Mouse (Mus musculus): ENCODE measurements around the gene Pdzd11. TPM values are rescaled to one million over a fixed set of nuclear protein-coding genes. Genes with fewer than 3 reads are reported as not detected.

Pdzd11 gene
- total RNA-seq (2021) = 10 to 100 TPM; 28.2 to 30.9 TPM
- long read RNA-seq, experiment 1, transcript Pdzd11-201 (7 exons, 1,626 nt) = major isoform, 17 of 28 reads
- long read RNA-seq, experiment 1, transcript Pdzd11-202 (7 exons, 1,041 nt) = minor isoform, 7 of 28 reads
- long read RNA-seq, experiment 1, partial matches to known transcripts = 2 of 28 reads
- long read RNA-seq, experiment 1, other reads (novel, unspliced or antisense) = 1 of 28 reads
- long read RNA-seq, experiment 2, transcript Pdzd11-201 (7 exons, 1,626 nt) = major isoform, 22 of 34 reads
- long read RNA-seq, experiment 2, transcript Pdzd11-202 (7 exons, 1,041 nt) = minor isoform, 12 of 34 reads
- long read RNA-seq, experiment 2, partial matches to known transcripts = 0 of 34 reads
- long read RNA-seq, experiment 2, other reads (novel, unspliced or antisense) = 0 of 34 reads

DNA sequence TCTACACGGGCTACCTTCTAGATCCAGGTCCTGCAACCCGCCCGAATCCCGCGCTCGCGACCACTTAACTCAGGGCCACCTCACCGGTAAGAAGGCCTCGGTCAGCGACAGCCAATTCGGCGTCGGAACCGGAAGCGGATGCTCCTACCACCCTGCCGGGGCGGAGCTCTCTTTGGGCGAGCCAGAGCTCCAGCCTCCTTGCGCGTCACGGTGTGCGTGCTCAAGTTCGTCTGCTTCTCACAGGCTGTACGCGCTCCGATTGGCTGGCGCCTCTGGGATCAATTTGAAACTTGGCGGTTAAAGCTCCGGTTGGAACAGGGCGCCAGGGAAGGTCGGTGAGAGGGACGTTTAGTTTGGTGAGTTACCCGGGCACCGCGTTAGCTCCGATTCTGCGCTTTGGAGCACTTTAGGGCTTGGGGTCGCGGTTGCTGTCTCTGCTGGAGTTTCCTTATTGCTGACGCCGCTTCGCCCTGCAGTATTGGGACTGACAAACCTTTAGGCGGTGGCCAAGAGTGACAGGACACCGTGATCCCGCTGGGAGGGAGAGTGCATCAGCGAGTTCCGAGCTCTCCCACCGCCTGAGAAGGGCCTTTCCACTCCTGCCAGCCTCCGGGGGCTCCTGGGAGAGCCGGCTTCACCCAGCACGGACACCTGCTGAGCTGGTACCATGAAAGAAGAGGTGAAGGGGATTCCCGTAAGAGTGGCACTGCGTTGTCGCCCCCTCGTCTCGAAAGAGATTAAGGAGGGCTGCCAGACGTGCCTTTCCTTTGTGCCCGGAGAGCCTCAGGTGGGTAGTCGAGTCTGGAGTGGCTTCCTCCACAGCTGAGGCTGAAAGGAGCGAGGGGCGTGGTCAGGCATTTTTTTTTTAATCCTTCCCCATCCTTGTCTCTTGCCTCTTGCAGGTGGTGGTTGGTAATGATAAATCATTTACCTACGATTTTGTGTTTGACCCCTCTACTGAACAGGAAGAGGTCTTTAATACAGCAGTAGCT lies at the start of gene Pdzd11:
Gene Pdzd11, minus strand, starts transcription at position 767 of the 992 bp plus-strand sequence.
- DNase-seq = peak; percentile 78

DNA sequence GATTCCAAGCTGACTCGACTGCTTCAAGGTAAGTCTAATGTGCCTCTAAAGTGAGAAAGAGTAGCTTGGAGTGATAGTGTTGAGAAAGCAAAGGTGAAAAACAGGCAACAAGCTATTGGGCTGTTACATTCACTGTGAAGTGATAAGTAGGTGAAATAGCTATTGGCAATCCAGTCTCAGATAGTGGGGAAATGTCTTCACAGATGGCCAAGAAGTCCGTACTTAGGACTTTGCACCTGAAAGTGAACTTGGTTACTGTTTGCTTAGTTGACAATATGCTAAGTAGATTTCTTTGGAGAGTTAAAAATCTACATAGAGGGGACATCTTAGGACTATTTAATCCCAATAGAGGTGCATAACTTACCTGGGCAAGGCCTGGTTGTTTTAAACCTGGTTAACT lies 38.5 kb upstream of the Pdzd11 start:
- DNase-seq = no peak

DNA sequence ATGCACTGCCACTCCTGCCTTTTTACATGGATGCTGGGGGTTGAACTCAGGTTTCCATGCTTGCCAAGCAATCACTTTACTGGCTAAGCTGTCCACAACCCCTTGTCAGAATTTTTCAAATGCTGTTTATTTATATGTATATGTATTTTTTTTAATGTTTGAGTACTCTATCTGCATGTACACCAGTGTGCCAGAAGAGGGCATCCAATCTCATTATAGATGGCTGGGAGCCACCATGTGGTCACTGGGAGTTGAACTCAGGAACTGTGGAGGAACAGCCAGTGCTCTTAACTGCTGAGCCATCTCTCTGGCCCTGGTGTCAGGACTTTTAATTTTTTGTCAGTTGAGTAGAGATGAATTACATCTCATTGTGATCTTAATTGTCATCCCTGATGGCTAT lies 26.5 kb upstream of the Pdzd11 start:
- no peak for DNase-seq

DNA sequence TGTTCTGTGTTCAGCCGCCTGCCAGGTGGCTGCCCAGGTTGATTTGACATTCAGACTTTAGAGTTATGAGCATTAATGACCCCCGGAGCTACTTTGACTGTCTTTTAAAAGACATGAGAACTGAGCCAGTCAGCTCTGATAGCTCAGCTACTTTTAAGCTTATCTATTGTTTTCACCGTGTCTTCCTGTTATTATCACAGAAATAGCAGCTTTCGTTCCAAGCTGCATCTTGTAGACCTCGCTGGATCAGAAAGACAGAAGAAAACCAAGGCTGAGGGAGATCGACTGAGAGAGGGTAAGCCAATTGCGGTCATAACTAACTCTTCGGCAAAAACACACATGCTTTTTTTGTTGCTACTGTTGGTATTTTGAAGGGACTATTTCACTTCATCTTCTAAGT lies 12.1 kb upstream of the Pdzd11 start:
- DNase-seq = no peak

DNA sequence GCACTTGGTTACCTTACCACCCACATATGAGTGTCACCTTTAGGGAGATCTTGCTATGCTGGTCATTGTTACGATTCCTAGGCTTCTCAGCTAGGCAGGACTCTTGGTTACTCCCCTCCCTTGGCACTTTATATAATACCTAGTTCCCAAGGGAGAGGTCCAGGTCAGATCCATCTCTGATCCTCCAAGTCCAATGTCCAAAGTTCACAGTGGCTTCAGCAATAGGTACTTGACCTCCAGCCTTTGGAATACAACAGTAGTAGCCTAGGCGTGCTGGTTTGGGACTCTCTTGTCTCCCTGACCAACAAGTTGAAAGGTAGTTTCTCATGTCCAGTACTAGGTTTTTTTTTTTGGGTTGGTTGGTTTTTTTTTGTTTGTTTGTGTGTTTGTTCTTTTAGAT lies 2.7 kb upstream of the Pdzd11 start:
- no peak for DNase-seq

DNA sequence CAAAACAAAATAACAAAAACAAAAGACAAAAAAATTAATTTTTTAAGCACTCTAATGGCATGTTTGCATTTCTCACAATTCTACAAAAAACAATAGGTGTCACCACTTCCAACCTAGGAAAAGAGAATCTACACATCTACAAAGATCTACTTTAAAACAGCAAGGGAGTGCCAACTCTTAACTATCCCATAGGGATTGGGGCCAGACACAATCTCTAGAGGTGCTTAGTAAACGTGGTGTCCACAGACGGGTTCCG lies 894 bp downstream of the Pdzd11 start, which contains the start of gene Kif4:
Gene Kif4, plus strand, starts transcription at position 192 of the 256 bp plus-strand sequence.
- DNase-seq = no peak

DNA sequence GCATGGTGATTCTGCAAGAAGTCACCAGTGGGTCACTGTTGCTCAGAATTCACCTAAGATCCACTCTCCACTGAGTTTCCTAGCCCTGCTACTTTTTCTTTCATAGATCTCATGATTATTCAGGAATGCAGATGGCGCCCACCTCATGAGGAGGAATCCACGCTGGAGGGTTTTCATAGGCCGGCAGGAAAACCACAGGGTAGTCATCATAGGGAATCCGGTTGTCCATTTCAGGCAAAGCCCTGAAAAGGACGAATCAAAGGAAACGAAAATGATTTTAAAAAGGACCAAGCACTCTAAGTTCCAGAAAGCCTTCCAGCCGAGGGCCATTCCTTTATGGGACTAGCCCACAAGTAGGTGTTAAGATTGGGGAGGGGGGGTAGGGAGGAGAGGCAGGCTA lies 1.2 kb downstream of the Pdzd11 start:
- no peak for DNase-seq

DNA sequence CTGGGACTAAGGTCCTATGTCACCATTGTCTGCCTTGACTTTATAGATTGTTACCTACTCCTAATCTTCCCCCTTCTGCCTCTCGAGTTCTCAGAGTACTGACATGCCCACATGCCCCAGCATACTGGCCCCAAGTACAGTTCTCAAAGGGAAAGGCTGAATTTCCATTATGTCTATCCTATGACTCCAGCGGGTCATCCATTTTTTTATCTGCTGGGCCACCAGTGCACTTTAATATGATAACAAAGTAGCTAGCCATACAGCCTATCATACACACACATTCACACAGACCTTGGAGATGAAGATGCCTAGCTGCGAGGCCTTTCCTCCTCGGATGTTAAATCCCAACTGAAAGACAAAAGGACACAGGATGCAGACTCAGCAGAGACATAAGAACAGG lies 2.1 kb downstream of the Pdzd11 start:
- DNase-seq = no peak

DNA sequence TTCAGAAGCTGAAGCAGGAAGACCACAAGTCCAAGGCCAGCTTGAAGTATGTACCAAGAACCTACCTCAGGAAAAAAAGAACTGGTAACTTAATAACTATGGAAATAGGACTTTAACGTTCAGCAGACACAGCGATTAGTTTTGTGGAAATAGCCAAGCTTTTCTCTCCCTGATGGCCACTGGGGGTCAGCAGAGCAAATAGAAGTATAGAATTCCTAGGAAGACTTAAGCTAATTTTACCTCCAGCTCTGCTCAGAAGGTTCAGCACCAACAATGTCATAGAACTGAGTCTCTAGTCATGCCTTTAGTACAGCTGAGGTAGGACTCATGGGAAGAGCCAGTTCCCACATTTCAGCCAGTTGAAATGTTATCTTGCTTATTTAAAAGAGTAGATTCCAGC lies 5.0 kb downstream of the Pdzd11 start:
- no peak for DNase-seq

DNA sequence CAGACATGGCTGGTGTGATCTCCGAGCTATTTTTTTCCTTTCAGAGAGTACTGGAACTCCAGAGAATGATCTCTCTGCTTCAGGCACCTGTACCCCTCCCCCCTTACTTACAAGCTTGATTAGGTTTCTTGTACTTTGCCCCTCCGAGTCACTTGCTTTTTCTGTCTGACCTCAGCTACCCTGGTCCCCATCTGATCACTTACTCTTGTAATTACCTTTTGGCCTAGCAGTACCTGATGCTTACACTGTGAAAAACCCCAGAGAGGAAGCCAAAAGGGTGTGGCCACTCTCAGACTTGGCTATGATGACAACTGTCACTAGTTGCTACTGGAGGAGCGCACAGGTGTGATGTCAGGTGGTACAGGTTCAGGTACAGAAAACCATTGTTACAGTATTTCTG lies 7.9 kb downstream of the Pdzd11 start:
- no peak for DNase-seq

DNA sequence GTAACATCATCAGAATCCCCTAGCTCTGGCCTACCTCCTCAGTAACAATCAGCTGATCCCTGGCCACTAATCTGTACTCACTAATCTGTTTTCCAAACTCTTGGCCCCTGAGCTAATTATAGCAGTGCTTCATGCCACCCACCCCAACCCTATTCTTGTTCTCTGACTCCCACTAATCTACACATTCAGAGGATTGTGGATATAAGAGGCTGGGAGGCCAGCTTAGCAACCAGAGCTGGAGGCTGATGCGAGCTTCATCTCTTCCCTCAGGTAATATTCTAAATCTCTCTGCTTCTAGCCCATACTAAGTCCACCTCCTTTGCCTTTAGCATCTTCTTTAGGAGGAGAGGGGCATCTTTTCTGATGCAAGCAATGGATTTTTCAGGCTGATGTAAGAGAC lies 21.1 kb downstream of the Pdzd11 start, which contains the start of gene Arr3:
Gene Arr3, plus strand, starts transcription at position 184 of the 400 bp plus-strand sequence.
- no peak for DNase-seq

DNA sequence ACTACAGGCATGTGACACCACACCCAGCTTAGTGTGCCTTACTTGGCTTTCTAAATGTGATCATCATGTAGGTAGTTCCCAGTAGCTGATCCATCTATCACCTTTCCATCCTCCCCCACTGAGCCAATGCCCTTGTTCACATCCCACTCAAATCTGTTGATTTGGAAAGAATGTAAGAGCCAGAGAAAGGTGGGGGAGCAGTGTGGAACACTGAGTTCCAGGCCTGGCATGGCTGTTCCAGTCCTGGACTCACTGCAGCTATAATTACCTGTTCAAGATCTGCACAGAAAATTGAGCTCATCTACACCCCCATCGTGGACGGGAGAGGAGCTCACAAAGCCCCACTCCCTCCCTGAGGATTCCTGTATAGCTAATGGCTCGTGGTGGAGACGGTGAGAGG lies 26.6 kb downstream of the Pdzd11 start:
- DNase-seq = no peak

DNA sequence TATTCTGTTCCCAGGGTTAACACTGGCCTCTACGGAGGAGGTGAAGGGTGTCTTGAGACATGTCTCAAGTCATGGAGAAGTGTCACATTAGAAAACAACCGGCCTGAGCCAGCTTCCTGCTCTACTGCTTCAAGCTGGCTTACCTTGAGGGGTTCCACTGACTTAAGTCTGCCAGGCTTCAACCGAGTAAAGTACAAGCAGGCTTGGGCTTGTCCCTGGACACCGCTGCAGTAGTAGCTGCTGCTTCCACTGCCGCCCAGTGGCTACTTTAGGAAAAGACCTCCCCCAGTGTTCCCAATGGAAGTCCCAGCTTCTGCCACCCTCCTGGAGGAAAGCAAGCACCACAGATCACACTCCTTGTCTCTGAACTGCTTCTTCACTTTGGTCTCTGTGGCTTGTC lies 28.9 kb downstream of the Pdzd11 start:
- peak; percentile 14 for DNase-seq

DNA sequence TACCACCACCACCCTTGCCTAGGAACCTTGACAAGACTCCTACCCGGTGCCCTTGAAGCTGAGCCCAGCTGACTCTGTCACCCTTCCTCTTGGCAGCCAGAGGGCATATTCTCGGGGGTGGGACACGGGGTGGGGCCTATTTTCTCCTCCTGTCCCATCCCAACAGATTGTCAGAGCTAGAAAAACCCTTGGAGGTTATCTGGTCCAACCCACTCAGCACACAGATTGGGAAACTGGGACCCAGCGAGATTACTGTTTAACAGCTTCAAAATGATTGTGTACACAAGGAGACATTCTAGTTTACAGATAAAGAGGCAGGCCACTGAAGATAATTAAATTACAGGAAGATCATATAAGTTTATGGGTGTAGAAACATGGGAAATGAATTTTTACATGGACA lies 31.6 kb downstream of the Pdzd11 start, which contains the start of gene P2ry4:
Gene P2ry4, minus strand, starts transcription at position 79 of the 400 bp plus-strand sequence.
- no peak for DNase-seq

Other genes starting within 250 kb of the Pdzd11 start
- not detected for gene Otud6a, start 197.6 kb downstream of the Pdzd11 start, total RNA-seq (2021)
- gene Awat2, start 183.9 kb downstream of the Pdzd11 start, total RNA-seq (2021) = under 1 TPM in 1 of 2 experiments, not detected in 1; 0.20 TPM
- gene Igbp1, start 132.3 kb downstream of the Pdzd11 start, total RNA-seq (2021) = 10 to 100 TPM; 37.3 to 38.1 TPM
- under 1 TPM; 0.07 to 0.12 TPM for gene Dgat2l6, start 101.7 kb downstream of the Pdzd11 start, total RNA-seq (2021)
- not detected for gene Awat1, start 54.3 kb downstream of the Pdzd11 start, total RNA-seq (2021)
- under 1 TPM in 1 of 2 experiments, not detected in 1; 0.05 TPM for gene P2ry4, start 31.7 kb downstream of the Pdzd11 start, total RNA-seq (2021)
- not detected for gene Arr3, start 21.1 kb downstream of the Pdzd11 start, total RNA-seq (2021)
- gene Kif4, start 831 bp downstream of the Pdzd11 start, total RNA-seq (2021) = 1 to 10 TPM; 4.1 to 6.6 TPM
- 1 to 10 TPM in 1 of 2 experiments, under 1 TPM in 1; 0.23 to 1.6 TPM for gene Gdpd2, start 103.3 kb upstream of the Pdzd11 start, total RNA-seq (2021)
- gene Dlg3, start 141.2 kb upstream of the Pdzd11 start, total RNA-seq (2021) = 1 to 10 TPM; 4.1 to 5.6 TPM

Data from gastrocnemius, postnatal 10 days (tissue).